Mouse (Mus musculus) gastrocnemius, postnatal 36 days (tissue): Measurements from ENCODE around the gene Fam90a1a. TPM values are rescaled to one million over a fixed set of nuclear protein-coding genes. Genes with fewer than 3 reads are reported as not detected.

Source experiments
- DNase-seq, 2 experiments: peaks; one replicate each; pipeline ENCODE4 v3.0.0; 2022
- intact Hi-C: fragments of 180-260 bp; cut with DNase I; formaldehyde crosslinking; loops from one replicate; pipeline ENCODE4 v1.15.1; 2025
- total RNA-seq, 2 experiments: library from RNA; stranded (reverse); gene quantifications; 2 replicates each; pipeline ENCODE4 v1.2.3; 2021

The Fam90a1a gene
- total RNA-seq, 2 experiments from 2014 or later, result not detected

GRCm38 (mm10) chr8:22013034-22013707 lies 54.7 kb downstream of the Fam90a1a start:
- intact Hi-C loops, result no loop called here
- no peak for DNase-seq

Other genes starting within 250 kb of the Fam90a1a start
- gene Defa24, start 224.2 kb upstream of the Fam90a1a start, total RNA-seq, result not detected
- gene Defb50, start 135.2 kb upstream of the Fam90a1a start, total RNA-seq, result not detected
- not detected for gene Defb2, start 118.8 kb upstream of the Fam90a1a start, total RNA-seq
- gene Defb10, start 99.8 kb upstream of the Fam90a1a start, total RNA-seq, result not detected
- not detected for gene Defb9, start 73.3 kb upstream of the Fam90a1a start, total RNA-seq
- gene Defb11, start 52.3 kb upstream of the Fam90a1a start, total RNA-seq, result not detected
- not detected for gene Defb15, start 26.0 kb upstream of the Fam90a1a start, total RNA-seq
- gene Defb35, start 20.4 kb upstream of the Fam90a1a start, total RNA-seq, result not detected
- gene Defb13, start 12.0 kb upstream of the Fam90a1a start, total RNA-seq, result not detected
- gene Ccdc70, start 11.1 kb downstream of the Fam90a1a start, total RNA-seq, result not detected
- gene Atp7b, start 101.6 kb downstream of the Fam90a1a start, total RNA-seq, result under 1 TPM in 1 of 2 experiments, not detected in 1; 0.05 TPM
- gene Alg11, start 102.0 kb downstream of the Fam90a1a start, total RNA-seq, result 1 to 10 TPM; 4.9 to 6.6 TPM
- under 1 TPM; 0.13 to 0.30 TPM for gene Nek5, start 166.3 kb downstream of the Fam90a1a start, total RNA-seq
- gene Nek3, start 207.7 kb downstream of the Fam90a1a start, total RNA-seq, result 1 to 10 TPM; 2.3 to 3.3 TPM
- under 1 TPM; 0.52 to 0.64 TPM for gene Ckap2, start 227.1 kb downstream of the Fam90a1a start, total RNA-seq
- 10 to 100 TPM; 27.2 to 31.3 TPM for gene Vps36, start 234.1 kb downstream of the Fam90a1a start, total RNA-seq